Mouse (Mus musculus): ENCODE data around the gene Babam2.

The Babam2 gene

DNA sequence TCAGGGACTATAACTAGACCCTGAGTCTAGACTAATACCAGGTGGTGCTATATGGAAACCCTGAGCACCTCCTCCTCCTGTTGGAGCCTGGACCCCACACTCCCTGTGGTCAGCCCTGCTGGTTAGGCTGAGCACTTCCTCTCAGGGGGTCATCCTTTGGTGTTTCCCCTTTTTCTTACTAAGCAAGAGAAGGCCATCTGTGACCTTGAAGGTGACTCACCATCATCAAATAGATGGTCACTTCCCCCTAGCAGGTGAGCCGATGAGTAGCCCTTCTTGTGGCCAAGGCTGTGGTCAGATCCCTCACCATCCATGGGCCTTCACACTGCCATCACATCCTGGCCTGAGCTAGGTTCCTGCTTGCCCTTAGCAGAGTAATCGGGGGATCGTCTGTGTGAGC, 379.7 kb downstream of the Babam2 start:
- no peak for DNase-seq (ENCODE audit: low spot score)

DNA sequence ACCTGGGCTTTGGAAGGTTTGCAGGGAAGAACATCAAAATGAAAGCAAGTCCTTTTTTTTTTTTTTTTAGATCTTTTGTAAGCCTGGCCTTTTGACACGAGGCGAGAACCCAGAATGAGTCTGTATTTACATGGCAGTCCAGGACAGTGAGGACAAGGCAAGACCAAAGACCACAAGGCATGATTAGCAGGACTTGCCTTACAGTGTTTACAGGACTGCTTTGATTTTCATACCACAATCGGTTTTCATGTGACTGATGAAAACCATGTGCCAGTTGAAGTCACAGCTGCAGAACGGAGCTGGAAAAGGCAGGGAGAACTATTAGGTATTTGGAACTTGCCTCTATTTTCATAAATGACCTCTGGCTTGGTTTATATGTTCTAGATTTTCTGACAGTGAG, 381.5 kb downstream of the Babam2 start:
- DNase-seq (ENCODE audit: low spot score): no peak

DNA sequence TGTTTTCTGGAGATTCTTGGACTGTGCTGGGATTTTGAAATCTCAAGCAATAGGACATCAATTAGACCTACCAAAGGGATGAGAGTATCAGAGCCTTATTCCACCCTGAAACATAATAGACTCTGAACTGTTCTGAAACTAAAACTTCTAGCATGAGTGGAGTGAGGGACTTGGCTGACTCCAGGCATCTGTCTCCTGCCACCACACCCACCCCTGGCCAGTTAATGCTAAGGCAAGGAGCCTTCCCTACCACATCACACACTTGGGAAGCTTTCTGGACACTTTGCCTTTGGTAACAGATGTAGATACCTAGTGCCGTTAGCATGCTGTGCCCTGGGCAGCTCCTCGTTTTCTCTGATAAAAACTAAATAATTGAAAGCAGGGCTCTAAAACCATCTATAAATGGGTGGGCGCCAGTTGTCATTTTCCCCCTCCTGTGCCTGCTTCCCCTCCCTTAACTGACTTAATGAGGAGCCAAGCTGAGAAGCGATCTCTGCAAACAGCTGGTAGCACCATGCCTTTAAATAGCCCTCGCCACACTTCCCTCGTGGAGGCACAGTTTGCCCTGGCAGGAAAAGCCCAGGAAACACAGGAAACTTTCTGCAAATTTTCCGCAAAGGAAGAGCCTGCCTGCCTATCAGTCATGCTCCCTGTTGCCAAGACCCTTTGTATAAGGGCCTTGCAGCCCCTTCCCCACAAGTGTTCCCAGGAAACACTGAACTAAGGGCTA, 383.2 kb downstream of the Babam2 start:
- no peak for DNase-seq (ENCODE audit: low spot score)

DNA sequence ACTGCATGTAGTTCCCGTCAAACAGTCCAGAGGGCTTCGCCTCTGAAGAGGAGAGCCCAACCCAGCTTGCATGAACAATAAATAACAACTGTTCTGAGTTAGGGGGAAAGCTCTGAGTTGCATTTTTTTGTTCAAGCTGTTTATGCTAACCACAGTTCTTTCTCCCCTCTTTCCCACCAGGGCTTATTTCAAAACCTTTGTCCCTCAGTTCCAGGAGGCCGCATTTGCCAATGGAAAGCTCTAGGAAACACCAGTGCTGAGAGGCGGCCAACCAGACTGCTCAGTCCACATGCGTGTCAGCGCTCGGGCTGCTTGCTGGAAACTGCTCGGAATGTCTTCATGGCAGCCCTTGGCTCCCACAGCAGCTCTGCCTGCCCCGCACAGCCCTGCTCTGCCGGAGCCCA, 386.9 kb downstream of the Babam2 start:
- no peak for DNase-seq (ENCODE audit: low spot score)

DNA sequence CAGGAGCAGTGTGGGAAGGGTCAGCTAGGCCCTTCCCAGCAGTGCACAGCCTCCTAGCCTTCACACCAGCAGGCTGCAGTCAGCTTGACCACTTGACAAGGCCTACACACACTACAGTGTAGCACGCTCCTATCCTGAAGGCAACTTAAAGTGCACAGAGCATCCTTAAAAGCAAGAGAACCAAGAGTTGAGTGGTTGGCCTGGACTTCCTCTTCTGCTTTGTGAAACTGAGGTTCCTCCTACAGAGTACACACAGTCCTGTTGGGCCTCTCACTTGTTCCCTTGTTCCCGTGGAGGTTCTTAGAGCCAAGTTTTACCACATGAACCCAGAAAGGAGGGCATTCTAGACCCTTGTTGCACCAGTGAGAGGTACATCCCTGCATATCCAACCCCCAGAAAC, 388.1 kb downstream of the Babam2 start:
- no peak for DNase-seq (ENCODE audit: low spot score)

DNA sequence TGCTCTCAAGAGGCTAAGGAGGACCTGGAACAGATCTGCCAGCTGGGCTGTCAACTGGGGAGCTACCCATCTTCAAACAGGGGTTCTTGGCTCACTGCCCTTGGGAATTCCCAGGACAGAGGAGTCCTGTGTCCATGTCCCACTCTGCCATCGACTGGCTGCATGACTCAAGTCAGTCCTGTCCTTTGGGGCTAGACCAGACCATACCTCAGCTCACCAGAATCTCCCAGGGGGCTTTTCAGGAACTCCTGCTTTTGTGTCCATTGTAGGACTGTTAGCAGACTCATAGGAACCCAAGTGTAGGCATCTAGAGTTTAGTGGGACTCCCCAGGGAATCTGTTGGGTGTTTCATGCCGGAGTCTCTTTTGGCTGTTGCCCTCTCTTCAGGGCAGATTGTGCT, 388.5 kb downstream of the Babam2 start:
- no peak for DNase-seq (ENCODE audit: low spot score)

DNA sequence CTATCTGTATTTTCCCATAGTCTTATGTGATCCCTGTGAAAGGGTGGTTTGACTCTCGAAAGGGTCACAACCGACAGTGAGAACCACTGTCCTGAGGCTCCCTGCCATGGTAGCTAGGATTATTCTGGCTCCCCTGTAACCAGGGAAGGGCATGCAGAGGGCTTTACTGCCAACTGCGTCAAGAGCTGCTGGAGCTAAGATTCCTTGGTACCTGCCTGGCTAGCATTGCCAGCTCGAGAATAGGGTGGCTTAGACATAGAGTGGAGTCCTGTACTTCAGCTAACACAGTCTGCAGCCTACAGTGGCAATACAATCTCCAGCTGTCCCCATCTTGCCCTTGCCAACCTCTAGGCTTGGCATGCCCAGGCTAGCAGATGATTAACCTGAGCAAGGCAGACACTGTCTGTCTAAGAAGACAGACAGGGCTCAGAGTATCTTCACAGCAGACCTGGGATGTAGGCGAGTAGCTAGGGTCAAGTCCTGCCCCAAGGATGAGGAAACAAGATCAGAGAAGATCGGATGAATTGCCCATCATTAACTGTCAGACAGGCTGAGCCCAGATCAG, 389.1 kb downstream of the Babam2 start:
- no peak for DNase-seq (ENCODE audit: low spot score)

DNA sequence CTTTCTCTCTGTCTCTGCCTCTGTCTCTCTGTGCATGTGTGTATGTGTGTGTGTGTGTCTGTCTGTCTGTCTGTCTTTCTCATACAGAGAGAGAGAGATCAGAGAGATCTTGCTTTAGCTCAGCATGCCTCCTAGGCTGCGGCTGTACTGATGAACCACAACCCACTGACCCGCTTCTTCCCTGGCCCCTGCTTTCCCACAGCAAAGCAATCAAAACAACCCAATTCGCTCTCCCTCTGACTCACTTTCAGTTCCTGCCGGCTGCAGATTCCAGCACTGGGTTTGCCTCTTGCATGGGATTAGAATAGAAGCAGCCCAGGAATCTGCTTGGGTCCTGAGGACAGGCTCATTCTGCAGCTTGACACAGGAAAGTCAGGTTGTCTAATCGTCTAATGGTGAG, 392.0 kb downstream of the Babam2 start:
- DNase-seq (ENCODE audit: low spot score): no peak

DNA sequence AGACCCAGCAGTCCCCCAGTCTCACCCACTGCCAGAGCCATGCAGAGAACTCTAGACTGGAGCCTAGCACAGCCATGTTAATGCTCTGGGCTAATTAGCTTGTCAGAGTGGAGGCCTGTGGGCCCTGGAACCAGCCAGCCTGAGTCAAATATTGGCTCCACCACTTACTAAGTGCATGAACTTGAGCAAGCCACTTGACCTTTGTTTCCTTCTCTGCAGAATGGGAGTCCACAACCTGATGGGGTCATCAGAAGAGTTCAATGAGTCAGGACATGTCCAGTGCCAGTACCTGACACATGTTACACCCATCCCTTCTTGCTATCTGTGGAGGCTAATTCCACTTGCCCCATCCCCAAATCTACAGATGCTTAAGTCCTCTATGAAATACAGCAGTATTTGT, 394.8 kb downstream of the Babam2 start:
- no peak for DNase-seq (ENCODE audit: low spot score)

DNA sequence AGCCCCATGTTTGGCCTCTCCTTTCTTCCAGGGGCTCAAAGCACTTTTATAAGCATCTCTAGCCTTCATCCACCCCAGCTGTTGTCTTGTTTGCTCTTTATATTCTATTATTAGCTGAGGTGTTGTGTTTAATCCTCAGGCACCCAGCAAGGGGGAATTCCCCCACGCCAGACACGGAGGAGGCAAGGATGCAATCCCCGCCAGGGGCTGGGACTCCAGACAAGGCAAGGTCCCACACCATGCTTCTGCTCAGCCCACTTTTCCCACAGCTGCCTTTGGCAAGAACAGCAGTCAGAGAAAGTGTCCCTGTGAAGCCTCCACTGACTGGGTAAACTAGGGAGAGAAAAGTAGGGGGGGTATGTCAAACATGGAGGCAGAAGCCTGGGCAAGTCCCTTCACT, 401.2 kb downstream of the Babam2 start:
- DNase-seq (ENCODE audit: low spot score): no peak

DNA sequence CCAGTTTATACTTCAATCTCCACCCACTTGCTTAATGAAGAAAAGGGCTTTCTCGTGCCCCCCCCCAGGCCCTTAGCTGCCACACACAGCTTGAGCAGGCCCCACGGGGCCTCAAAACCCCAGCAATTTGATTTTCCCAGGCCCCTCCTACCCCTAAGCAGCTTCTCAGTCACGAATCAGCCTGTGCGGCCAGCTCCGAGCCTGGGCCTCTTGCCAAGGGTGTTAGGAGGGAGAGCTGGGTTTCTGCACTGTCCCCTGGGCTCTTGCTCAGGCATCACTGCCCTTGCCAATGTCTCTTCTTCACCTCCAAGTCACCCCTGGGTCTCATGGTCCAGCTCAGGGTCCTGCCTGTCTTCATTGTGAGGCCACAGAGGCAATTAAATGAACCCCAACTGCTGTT, 405.0 kb downstream of the Babam2 start:
- peak; percentile 55 for DNase-seq (ENCODE audit: low spot score)

DNA sequence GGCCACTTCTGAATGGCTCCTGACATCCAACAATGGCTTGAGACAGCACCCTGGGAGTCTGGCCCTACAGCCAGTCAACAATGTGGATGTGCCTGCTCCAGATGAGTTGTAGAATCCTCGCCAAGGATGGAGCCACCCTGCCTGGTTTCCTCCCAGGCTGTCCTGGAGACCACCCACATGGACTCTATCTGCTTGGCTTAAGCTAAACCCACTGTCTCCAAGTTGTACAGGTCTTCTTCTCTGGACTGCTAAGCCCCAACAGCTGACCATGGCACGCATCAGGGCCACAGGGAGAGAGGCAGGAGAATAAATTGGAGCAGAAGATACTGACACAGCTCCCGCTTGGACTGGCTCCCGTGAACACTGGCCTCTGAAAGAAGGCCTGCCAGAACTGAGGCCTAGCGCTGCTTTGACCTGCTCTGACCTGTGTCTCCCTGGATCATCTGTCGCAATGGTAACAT, 405.5 kb downstream of the Babam2 start:
- DNase-seq (ENCODE audit: low spot score): peak; percentile 27

DNA sequence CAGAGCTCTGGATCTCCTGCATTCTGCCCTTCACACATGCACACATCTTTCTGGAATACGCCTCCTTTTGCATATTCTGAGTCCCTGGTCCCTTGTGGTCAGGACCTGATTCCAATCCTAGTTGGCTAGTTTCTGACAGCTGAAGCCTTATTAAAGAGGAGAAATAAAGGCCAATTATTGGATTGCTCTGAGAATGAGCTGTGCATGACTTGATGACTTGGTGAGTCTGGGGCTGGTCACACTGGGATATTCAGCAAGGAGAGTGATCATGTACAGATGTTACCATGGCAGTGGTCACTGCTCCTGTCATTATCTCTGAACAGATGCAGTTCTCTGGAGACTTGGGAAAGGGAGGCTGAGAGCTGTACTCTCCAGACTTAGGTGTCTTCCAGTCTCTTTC, 406.1 kb downstream of the Babam2 start:
- DNase-seq (ENCODE audit: low spot score): no peak

DNA sequence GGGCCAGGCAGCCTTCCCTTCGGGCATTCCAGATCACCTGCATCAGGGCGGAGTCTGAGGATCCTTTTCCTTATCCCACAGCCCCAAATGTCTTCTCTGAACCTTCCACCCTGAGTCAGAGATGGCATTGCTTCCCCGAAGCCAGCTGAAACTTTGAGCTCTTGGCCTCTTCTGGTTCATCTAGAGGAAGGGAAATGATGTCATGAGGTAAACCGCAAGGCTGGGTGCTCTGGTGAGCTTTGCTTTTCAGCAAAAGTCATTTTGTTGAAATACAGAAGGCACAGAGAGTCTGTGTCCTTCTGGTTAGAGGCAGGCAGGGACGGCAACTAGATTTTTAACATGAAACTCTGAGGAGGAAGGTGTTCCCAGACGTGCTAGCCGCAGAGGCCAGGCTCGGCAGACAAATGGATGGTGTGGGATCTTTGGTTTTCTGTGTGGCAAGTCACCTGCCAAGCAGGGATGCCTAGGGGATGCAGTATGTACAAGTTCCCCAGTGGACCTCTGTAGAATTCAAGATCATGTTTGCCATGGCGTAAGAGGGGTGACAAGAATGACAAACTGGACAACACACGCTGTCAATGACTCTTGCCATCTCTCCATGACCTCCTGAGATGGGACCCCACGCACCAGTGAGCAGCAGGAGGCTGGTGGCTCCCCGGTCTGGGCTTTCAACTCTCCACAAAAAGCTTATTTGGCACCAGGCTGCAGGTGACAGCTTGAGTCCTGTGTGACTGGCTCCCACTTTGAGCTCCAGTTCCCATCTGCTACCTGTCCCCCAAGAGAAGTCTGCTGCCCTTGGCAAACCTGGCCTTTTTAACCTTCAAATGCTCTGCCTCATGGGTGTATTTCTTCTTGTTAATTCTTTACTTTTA, 406.9 kb downstream of the Babam2 start:
- DNase-seq (ENCODE audit: low spot score): no peak

DNA sequence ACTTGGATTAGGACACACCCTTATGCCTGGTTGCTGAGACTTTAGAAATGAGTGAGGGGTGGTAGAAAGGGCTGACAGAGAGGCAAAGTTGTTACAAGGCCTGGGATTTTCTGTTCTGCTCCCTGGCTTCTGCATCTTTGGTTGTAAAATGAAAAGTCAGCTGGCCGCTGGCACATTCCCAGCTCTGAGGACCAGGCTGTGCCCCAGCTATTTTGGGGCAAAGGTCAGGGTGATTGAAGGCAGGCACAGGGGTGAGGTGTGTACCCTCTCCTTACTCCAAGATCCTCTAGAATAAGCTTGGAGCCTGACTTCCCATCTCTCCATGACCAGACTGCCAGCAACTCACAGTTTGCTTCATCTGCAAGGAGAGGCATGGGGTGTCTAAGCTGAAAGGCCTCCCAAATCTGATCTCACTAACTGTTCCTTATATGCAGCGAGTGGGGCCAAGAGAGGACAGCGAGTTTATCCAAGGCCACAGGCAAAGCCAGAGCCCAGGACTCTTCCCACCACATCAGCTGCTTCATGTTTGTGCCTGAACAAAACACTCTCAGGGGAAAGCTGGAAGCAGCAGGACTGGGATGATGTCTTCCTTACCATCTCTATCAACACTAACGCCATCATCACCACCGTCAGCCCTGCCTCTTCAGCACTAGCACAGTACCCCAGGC, 409.1 kb downstream of the Babam2 start:
- no peak for DNase-seq (ENCODE audit: low spot score)

DNA sequence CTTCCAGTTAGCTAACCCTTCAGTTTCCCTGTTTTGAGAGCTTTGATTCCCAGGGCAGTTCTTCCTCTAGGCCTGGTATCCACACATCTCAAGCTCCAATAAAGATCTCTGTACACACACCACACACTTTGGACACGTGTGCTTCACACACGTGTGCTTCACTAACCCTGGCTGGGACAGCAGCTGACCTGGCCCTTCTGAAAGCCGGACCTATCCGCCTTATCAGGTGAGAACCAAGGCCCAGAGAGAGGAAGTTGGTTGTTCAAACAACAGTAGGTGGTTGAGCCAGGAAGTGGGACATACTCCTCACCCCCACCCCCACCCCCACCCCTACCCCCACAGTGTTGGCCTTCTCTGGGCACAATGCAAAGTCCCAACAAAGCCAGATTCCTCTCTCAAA, 413.2 kb downstream of the Babam2 start:
- no peak for DNase-seq (ENCODE audit: low spot score)

DNA sequence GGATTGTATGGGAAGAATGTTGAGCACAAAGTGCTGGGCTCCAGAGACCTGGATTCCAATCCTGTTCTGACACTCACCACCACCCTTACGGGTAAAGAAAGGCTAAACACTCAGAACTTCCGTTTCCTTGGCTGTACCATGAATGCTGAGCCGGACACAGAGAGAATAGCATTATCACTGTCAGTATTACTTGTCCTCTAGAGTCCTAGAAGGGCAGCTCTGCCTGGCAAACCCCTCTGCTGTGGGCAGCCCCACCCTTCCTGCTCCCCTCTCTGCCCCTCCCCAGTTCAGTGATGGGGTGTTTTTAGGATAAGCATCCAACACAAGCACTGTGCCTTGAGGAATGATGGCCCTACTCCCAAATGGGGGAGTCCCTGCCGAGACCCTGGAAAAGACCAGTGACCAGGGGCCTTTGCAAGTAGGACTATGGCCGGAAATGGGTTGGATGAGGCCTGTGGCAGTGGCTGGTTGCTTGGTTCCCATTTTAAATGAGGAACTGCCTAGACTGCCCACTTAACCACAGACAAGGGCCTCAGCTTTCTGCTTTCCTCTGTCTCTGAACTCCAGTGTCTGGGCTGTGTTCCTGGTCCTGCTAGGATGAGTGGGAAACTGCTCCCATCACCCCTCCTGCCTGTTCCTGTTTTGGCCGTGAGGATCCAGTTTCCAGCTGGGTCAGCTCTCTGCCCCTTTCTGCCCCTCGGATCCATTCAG, 414.9 kb downstream of the Babam2 start:
- DNase-seq (ENCODE audit: low spot score): no peak

DNA sequence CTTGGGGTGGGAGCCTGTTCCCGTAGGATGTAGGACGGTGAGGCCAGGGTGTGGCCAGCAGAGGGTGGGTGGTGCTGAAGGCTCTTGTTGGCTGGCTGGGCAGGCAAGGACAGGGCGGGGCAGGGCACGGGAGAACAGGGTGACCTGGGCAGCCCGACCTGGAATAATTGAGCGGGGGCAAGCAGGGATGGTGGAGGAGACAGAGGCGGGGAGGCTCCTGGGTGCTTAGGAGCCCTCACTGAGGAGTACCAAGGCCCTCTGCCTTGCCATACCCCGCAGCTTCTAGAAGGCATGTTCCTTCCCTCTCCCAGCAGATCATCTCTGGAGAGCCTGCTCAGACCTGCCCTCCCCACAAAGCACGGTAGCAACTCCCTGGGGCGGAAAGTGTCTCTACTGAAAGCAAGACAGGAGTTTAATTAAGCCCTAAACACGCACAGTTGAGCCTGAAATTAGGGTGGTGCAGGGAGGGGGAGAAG, 423.5 kb downstream of the Babam2 start:
- DNase-seq (ENCODE audit: low spot score): no peak

DNA sequence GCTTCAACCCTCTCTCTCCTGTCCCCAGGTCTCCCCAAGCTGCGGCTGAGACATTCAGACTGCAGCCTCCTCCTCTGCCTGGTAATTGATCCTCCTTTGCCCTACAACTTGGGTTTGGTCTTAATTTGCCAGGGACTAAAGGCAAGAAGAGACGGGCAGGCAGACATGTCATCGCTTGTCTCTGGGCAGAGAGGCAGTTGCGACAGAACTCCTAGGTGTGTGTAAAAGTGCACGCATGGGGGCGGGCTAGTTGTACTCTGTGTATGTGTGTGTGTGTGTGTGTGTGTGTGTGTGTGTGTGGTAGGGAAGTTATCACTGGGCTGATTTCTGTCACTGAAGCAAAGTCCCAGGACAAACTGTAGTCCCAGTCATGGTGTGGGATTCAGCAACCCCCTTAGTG, 424.5 kb downstream of the Babam2 start:
- DNase-seq (ENCODE audit: low spot score): no peak

DNA sequence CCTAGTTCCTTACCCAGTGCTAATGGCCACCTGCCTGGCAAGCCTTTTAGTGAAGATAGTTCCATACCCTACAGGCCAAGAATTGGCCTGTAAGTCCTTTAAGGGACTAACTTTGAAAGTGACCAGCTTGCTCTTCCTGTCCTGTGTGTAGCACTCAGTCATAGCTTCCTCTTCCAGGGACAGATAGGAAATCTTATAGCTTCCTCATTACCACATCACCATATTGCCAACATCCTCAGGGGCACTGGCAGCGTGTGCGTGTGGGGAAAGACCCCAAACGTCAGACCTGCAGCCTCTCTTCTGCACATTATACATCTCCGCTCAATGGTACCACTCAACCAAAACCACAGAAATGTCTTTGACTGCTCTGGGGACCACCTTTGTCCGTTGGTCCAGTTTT, 424.9 kb downstream of the Babam2 start:
- DNase-seq (ENCODE audit: low spot score): no peak

DNA sequence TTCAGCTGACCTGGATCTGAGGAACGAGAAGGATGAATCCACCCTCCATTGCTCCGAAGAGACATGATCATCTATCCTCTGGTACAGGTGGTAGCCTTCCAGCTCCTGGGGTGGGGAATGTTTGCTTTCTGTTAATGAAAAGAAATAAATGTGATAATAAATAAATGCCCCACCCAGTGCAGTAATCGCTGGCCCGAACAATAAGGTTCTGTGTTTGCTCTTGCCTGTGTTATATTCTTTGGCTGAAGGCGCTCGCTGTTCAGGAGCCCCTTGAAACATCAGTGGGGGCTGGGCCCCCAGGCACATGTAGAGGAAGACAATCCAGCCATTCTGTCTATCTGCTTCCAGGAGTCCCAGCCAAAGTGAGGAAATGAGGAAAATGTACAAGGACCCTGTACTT, 427.5 kb downstream of the Babam2 start:
- DNase-seq (ENCODE audit: low spot score): no peak

DNA sequence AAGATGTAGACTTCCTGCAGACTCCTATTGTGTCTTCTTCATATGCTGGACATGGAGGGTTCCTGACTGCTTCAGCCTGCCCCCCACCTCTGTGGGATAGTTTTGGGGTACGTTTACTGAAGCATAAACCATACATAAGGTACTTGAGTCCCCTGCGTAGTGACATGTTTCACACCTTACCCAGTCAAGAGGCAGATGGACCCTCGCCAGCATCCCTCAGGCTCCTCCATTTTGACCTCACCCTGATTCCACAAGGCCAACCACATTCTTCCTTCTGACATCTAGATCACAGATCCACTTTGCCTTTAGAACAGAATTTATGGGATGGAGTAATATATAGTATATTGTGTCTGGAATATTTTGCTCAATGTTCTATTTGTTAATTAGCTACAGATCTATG, 429.7 kb downstream of the Babam2 start:
- no peak for DNase-seq (ENCODE audit: low spot score)
